Mouse (Mus musculus): Measurements from ENCODE around the gene Atoh1. TPM values are rescaled to one million over a fixed set of nuclear protein-coding genes. Genes with fewer than 3 reads are reported as not detected.

Gene Atoh1
- polyA plus RNA-seq (2016; fragmentation: Nextera tagmentation; extraction: Ambion mirVana): not detected in 2 replicates

- H3K4me3 ChIP-seq: peak within 1 kb of the TSS; percentile 52
- no peak within 1 kb of the TSS for H3K27ac ChIP-seq
- H3K27me3 ChIP-seq (ENCODE audit: low read depth, poor library complexity, severe bottlenecking): peaks cover 73% of the 10 kb centered on the region
- WGBS: under 1% methylated on average over 34 of the region's 34 CpGs
- DNase-seq (ENCODE audit: low spot score): peak; percentile 80
- no peaks in the 10 kb centered on the region for H3K9me3 ChIP-seq (replicated peaks)
- peaks cover 25% of the 10 kb centered on the region for H3K4me1 ChIP-seq
- H3K36me3 ChIP-seq: no peaks in the 10 kb centered on the region
Observed at GRCm38 (mm10) chr6:64728499-64729198, at the start of gene Atoh1. TSS of gene Atoh1 (plus strand) at chr6:64729125.

GRCm38 (mm10) chr6:64683974-64684373 is 45.0 kb upstream of the Atoh1 start:
- Histone ChIP-seq H3K4me3 (no peak overlapping the region), H3K27ac (no peak overlapping the region), H3K9me3 (replicated peaks) (no peaks in the 10 kb centered on the region), H3K36me3 (no peaks in the 10 kb centered on the region), H3K4me1 (peaks cover 7% of the 10 kb centered on the region), H3K27me3 (ENCODE audit: low read depth, poor library complexity, severe bottlenecking) (peaks cover 23% of the 10 kb centered on the region)
- peak; percentile 60 for DNase-seq (ENCODE audit: low spot score)
- 34% methylated on average over 9 of the region's 9 CpGs for WGBS

DNA sequence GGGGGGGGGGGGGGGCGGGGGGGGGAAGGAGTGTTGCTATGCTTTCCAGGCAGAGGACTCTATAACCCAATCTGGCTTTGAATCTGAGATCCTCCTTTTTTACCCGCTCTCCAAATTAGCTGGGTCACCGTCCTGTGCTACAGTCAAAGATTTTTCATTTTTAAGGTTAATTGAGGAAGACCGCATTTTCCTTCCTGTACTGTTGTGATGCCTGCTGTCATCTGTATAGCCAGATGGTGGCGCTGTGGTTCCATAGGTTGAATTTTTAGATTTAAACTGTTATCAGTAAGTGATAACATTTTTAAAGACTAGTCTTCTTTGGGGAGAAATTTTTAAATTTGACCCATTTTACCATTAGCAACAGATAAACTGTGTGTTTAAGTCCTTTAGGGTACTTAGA is 44.0 kb upstream of the Atoh1 start:
- no peaks in the 10 kb centered on the region for H3K36me3 ChIP-seq
- no peak overlapping the region for H3K27ac ChIP-seq
- peak; percentile 38 for DNase-seq (ENCODE audit: low spot score)
- WGBS: 7% methylated on average over 4 of the region's 5 CpGs
- no peak overlapping the region for H3K4me3 ChIP-seq
- peaks cover 23% of the 10 kb centered on the region for H3K27me3 ChIP-seq (ENCODE audit: low read depth, poor library complexity, severe bottlenecking)
- H3K4me1 ChIP-seq: peaks cover 7% of the 10 kb centered on the region
- no peaks in the 10 kb centered on the region for H3K9me3 ChIP-seq (replicated peaks)

DNA sequence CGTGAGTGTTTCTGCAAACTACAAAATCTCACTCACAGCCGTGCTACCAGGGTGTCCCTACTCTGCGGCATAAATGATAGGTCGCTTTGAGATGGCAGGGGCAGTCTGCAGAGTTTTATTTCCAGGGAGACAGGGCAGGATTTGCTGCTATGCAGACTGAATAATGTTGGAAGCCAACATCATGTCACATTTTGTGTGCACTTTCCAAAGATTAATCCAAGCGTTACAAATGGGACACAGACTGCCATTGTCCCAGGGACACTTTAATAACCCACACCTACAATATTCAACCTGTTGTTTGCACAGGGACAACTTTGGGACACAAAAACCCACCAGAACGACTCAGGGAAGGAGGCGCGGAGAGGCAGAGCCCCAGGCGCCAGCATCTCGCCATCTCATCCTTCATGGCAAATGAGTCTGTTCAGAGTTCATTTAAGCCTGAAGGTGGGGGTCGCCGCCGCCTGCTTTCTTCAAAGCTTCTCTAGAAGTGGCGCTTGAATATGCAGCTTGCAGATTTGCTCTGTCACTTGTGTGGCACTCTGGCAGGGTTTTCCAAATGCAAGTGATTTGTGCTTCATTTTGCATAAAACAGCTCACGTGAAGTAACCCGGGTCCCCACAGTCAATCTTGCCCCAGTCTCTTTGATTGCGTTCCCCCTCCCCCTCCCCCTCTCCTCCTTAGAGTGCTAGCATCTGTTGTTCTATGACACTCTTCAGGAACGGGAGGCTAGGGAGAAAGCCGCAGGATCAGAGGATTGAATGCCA is 40.6 kb upstream of the Atoh1 start:
- H3K4me1 ChIP-seq: peaks cover 7% of the 10 kb centered on the region
- peak overlapping the region; percentile 35 for H3K4me3 ChIP-seq
- no peaks in the 10 kb centered on the region for H3K36me3 ChIP-seq
- peaks cover 23% of the 10 kb centered on the region for H3K27me3 ChIP-seq (ENCODE audit: low read depth, poor library complexity, severe bottlenecking)
- no peak overlapping the region for H3K27ac ChIP-seq
- WGBS: 9% methylated on average over 19 of the region's 19 CpGs
- DNase-seq (ENCODE audit: low spot score): peak; percentile 38
- no peaks in the 10 kb centered on the region for H3K9me3 ChIP-seq (replicated peaks)

DNA sequence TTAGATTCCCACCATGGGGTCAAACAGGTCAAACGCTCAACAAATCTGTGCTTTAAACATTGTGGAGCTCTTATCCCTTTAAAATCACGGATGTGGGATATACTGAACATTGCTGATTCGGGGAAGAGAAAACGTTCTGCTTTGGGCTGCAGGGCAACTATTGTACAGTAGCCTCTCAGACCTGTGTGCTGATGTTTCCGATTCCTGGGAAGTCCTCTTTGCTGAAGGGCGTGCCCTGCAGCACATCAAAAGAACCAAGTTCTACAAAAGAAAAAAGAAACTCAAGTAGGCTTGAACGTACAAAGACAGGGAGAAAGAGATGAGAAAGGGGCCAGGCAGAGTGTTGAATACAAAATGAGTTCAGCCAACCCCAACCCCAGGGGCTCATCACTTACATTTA is 34.2 kb upstream of the Atoh1 start:
- Histone ChIP-seq H3K27ac (no peak overlapping the region), H3K4me3 (no peak overlapping the region), H3K4me1 (no peaks in the 10 kb centered on the region), H3K27me3 (ENCODE audit: low read depth, poor library complexity, severe bottlenecking) (no peaks in the 10 kb centered on the region), H3K9me3 (replicated peaks) (no peaks in the 10 kb centered on the region), H3K36me3 (no peaks in the 10 kb centered on the region)
- no peak for DNase-seq (ENCODE audit: low spot score)
- 70% methylated on average over 7 of the region's 7 CpGs for WGBS

DNA sequence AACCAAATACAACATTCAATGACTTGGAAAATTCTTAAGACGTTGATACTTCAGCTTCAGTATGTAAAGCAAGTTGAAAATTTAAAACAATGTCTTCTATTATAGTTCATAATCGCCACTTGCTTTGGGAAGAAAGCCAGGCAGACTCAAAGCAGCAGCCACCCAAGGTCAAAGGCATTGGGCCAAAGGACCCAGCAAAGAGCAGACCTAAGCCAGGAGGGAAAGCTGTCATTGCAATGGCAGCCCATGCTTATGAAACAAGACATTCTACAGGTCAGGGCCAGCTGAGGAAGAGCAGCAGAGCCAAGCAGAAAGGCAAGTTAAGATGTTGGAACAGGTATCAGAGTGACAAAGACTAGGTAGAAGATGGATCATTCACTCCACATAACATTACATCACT is 25.3 kb upstream of the Atoh1 start:
- Histone ChIP-seq H3K27me3 (ENCODE audit: low read depth, poor library complexity, severe bottlenecking) (no peaks in the 10 kb centered on the region), H3K4me1 (no peaks in the 10 kb centered on the region), H3K27ac (no peak overlapping the region), H3K36me3 (no peaks in the 10 kb centered on the region), H3K4me3 (no peak overlapping the region), H3K9me3 (replicated peaks) (no peaks in the 10 kb centered on the region)
- 74% methylated on average over 2 of the region's 2 CpGs for WGBS
- DNase-seq (ENCODE audit: low spot score): no peak

DNA sequence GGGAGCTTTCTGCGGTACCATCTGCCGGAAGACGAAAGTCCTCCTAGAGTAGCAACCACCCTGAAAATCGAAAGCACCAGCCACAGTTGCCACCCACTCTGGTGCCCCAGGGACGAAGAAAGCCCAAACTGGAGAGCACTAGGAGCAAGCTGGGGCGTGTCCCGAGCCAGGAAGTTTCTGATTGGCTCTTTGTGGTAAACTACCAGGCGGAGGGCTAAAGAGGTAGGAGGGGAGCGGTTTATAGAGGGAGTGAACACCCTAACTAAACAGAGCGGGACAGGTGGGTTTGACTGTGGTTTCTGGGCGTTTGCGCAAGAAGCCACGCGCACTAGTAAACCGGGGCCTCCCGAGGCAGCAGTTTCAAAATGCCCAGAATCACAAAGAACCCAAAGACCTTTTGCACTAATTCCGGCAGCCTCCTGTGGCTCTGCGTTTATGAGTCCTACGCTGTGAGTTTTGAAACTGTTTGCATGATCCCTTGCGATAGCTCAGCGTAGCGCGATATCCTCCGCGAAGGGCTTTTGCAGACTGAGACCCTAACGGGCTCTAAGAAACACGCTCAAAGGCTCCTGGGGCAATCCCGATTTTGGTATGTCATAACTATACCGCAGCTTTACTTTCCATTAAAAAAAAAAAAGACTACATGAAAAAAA is 1.0 kb upstream of the Atoh1 start:
- WGBS: under 1% methylated on average over 29 of the region's 29 CpGs
- Histone ChIP-seq H3K4me3 (peak overlapping the region; percentile 52), H3K36me3 (no peaks in the 10 kb centered on the region), H3K27ac (no peak overlapping the region), H3K4me1 (peaks cover 25% of the 10 kb centered on the region), H3K9me3 (replicated peaks) (no peaks in the 10 kb centered on the region), H3K27me3 (ENCODE audit: low read depth, poor library complexity, severe bottlenecking) (peaks cover 66% of the 10 kb centered on the region)
- peak; percentile 49 for DNase-seq (ENCODE audit: low spot score)

GRCm38 (mm10) chr6:64729231-64730011 is 496 bp downstream of the Atoh1 start:
- under 1% methylated on average over 53 of the region's 53 CpGs for WGBS
- Histone ChIP-seq H3K4me1 (peaks cover 30% of the 10 kb centered on the region), H3K27me3 (ENCODE audit: low read depth, poor library complexity, severe bottlenecking) (peaks cover 81% of the 10 kb centered on the region), H3K9me3 (replicated peaks) (no peaks in the 10 kb centered on the region), H3K36me3 (no peaks in the 10 kb centered on the region), H3K4me3 (peak overlapping the region; percentile 52), H3K27ac (no peak overlapping the region)
- DNase-seq (ENCODE audit: low spot score): peak; percentile 66

GRCm38 (mm10) chr6:64730030-64730429 is 1.1 kb downstream of the Atoh1 start:
- H3K9me3 ChIP-seq (replicated peaks): no peaks in the 10 kb centered on the region
- under 1% methylated on average over 19 of the region's 19 CpGs for WGBS
- no peak overlapping the region for H3K27ac ChIP-seq
- H3K36me3 ChIP-seq: no peaks in the 10 kb centered on the region
- peaks cover 87% of the 10 kb centered on the region for H3K27me3 ChIP-seq (ENCODE audit: low read depth, poor library complexity, severe bottlenecking)
- DNase-seq (ENCODE audit: low spot score): peak; percentile 58
- H3K4me3 ChIP-seq: peak overlapping the region; percentile 52
- H3K4me1 ChIP-seq: peaks cover 34% of the 10 kb centered on the region

- peak; percentile 36 for DNase-seq (ENCODE audit: low spot score)
Observed at GRCm38 (mm10) chr6:64730506-64731020, 1.6 kb downstream of the Atoh1 start.

DNA sequence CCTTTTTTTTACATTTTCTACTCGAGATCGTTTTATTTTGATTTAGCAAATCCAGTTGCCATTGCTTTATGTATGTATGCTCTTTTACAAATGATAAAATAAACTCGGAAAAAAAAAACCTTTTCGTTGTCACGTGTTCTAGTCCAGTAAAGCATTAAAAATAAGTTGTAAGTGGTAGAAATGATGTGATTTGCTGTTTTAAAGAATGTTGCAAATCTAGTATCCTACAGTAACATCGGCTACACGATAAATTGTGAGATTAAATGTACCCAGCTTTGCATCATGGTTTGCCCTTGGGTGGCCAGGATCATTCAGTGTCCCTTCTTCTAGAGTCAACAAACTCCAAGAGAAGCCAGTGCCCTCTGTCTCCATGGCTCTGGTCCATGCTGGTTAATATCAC is 2.2 kb downstream of the Atoh1 start:
- Histone ChIP-seq H3K27me3 (ENCODE audit: low read depth, poor library complexity, severe bottlenecking) (peaks cover 98% of the 10 kb centered on the region), H3K4me3 (no peak overlapping the region), H3K36me3 (no peaks in the 10 kb centered on the region), H3K9me3 (replicated peaks) (no peaks in the 10 kb centered on the region), H3K4me1 (peaks cover 34% of the 10 kb centered on the region), H3K27ac (no peak overlapping the region)
- 10% methylated on average over 7 of the region's 7 CpGs for WGBS
- DNase-seq (ENCODE audit: low spot score): no peak

More at GRCm38 (mm10) chr6:64730506-64731020, 1.6 kb downstream of the Atoh1 start:
- no peaks in the 10 kb centered on the region for H3K9me3 ChIP-seq (replicated peaks)
- H3K4me3 ChIP-seq: 0 out of 2 replicates have a peak overlapping the region, but pooled peaks have one; percentile 52
- peaks cover 34% of the 10 kb centered on the region for H3K4me1 ChIP-seq
- H3K27me3 ChIP-seq (ENCODE audit: low read depth, poor library complexity, severe bottlenecking): peaks cover 93% of the 10 kb centered on the region
- WGBS: 3% methylated on average over 14 of the region's 14 CpGs
- no peak overlapping the region for H3K27ac ChIP-seq
- H3K36me3 ChIP-seq: no peaks in the 10 kb centered on the region

DNA sequence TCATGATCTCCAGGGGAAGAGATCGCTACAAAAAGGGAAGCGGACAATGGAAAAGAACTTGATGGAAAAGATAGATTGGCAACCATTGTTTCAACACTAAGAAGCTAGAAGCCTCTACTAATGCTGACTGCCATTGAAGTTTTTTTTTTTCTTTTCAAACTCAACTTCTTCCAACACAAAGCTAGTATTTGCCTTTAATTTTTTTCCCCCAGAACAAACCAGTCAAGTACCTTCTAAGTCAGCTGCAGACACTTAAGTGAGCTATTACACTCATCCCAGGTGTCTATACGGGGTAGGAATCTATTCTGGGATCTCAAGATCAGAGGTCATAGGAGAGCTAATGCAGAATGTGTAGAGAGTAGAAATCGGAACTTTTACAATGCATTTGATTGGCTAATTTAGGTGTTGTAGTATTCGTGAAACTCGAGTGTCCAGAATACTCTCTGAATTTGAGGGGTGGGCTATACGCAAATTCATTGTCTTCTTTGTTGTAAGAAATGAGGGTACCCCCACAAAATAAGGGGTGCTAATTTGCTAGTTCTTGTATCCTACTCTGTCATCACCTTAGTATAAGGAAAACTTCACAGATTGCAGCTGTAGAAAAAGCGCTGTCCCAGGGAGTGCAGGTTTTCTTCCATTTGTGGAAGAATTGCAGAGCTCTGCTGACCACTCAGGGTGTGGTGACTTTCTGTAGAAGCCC is 2.8 kb downstream of the Atoh1 start:
- Histone ChIP-seq H3K4me3 (no peak overlapping the region), H3K4me1 (peaks cover 34% of the 10 kb centered on the region), H3K36me3 (no peaks in the 10 kb centered on the region), H3K27ac (no peak overlapping the region), H3K9me3 (replicated peaks) (no peaks in the 10 kb centered on the region), H3K27me3 (ENCODE audit: low read depth, poor library complexity, severe bottlenecking) (peaks cover 99% of the 10 kb centered on the region)
- WGBS: 6% methylated on average over 8 of the region's 8 CpGs
- DNase-seq (ENCODE audit: low spot score): no peak
